Mouse (Mus musculus) CH12.LX (cell line): Measurements from ENCODE around the gene Gm45716. TPM values are rescaled to one million over a fixed set of nuclear protein-coding genes. Genes with fewer than 3 reads are reported as not detected.

Experiments used
- DNase-seq: peaks from one replicate; pipeline ENCODE4 v3.0.0-alpha.2; 2013; ENCODE audit errors: extremely low read depth
- H3K27ac ChIP-seq: 2 replicates; pipeline ENCODE4 v1.5.1; 2012; ENCODE audit warnings: low read depth, mild to moderate bottlenecking, control low read depth, moderate library complexity; ENCODE audit not compliant: insufficient read depth
- H3K27me3 ChIP-seq: replicated peaks from 2 replicates; pipeline ENCODE3; 2012; ENCODE audit warnings: inconsistent platforms
- H3K36me3 ChIP-seq, 2 experiments: replicated peaks in 1 of 2; 2 replicates each; pipeline versions ENCODE3 to v1.6.1; 2012; ENCODE audit warnings: inconsistent platforms in 1 of 2, low read length in 1 of 2, mild to moderate bottlenecking in 1 of 2, mixed read lengths in 1 of 2, moderate library complexity in 1 of 2; ENCODE audit not compliant: control insufficient read depth in 1 of 2, insufficient read depth in 1 of 2
- H3K4me1 ChIP-seq, 2 experiments: 2 replicates each; pipeline ENCODE4 v1.6.1; 2012; ENCODE audit warnings: inconsistent platforms in 1 of 2, moderate library complexity in 1 of 2; ENCODE audit not compliant: insufficient read depth in 2 of 2, control insufficient read depth in 1 of 2
- H3K4me2 ChIP-seq: 2 replicates; pipeline ENCODE4 v1.6.1; 2012; ENCODE audit warnings: low read depth, mild to moderate bottlenecking, control low read depth; ENCODE audit not compliant: poor library complexity, insufficient read depth, severe bottlenecking
- H3K4me3 ChIP-seq, 3 experiments: fragments of 150-350 bp in 1 of 3; sonication (generic) in 1 of 3; replicated peaks in 1 of 3; 2 replicates each; pipeline versions ENCODE3 to v1.5.1; 2011 to 2012; ENCODE audit warnings: low read depth in 2 of 3, low read length in 2 of 3, mild to moderate bottlenecking in 2 of 3, moderate library complexity in 2 of 3, control low read depth in 1 of 3, improper control_type of control experiment in 1 of 3, inconsistent platforms in 1 of 3, mixed read lengths in 1 of 3; ENCODE audit not compliant: poor library complexity in 1 of 3
- H3K79me2 ChIP-seq: replicated peaks from 2 replicates; pipeline ENCODE4 v1.6.1; 2012; ENCODE audit warnings: mild to moderate bottlenecking, moderate library complexity; ENCODE audit not compliant: control insufficient read depth, poor library complexity, insufficient read depth, severe bottlenecking; ENCODE audit errors: extremely low read depth
- H3K9ac ChIP-seq: 2 replicates; pipeline ENCODE4 v1.6.1; 2012; ENCODE audit warnings: low read depth, mild to moderate bottlenecking, control low read depth, moderate library complexity; ENCODE audit not compliant: insufficient read depth
- H3K9me3 ChIP-seq: replicated peaks from 2 replicates; pipeline ENCODE3; 2012; ENCODE audit warnings: low read length, inconsistent platforms, mixed read lengths
- CHD1 ChIP-seq: IDR thresholded peaks from 2 replicates; pipeline ENCODE4 v1.6.1; 2012; ENCODE audit warnings: low read depth, low read length, improper control_type of control experiment, inconsistent platforms
- CTCF ChIP-seq, 2 experiments: IDR thresholded peaks in 1 of 2; conservative IDR thresholded peaks in 1 of 2; 2 replicates each; pipeline ENCODE4 v1.5.1; 2011 to 2012; ENCODE audit warnings: low read depth in 2 of 2, low read length in 2 of 2, improper control_type of control experiment in 1 of 2, inconsistent platforms in 1 of 2, mild to moderate bottlenecking in 1 of 2, moderate library complexity in 1 of 2
- ELF1 ChIP-seq: IDR thresholded peaks from 2 replicates; pipeline ENCODE4 v1.6.1; 2014; ENCODE audit warnings: low read depth, mild to moderate bottlenecking, inconsistent platforms, low read length, improper control_type of control experiment
- EP300 ChIP-seq: IDR thresholded peaks from 2 replicates; pipeline ENCODE4 v1.6.1; 2011; ENCODE audit warnings: low read length, improper control_type of control experiment
- ETS1 ChIP-seq: conservative IDR thresholded peaks from 2 replicates; pipeline ENCODE4 v1.6.1; 2012; ENCODE audit warnings: low read depth, mild to moderate bottlenecking, inconsistent platforms, low read length, improper control_type of control experiment, moderate library complexity
- GABPA ChIP-seq: IDR thresholded peaks from 2 replicates; pipeline ENCODE4 v1.6.1; 2012; ENCODE audit warnings: low read depth, low read length, improper control_type of control experiment, inconsistent platforms; ENCODE audit not compliant: insufficient replicate concordance
- IRF4 ChIP-seq: IDR thresholded peaks from 2 replicates; pipeline ENCODE4 v1.6.1; 2014; ENCODE audit warnings: low read depth, mild to moderate bottlenecking, inconsistent platforms, low read length, improper control_type of control experiment
- JUND ChIP-seq: conservative IDR thresholded peaks from 2 replicates; pipeline ENCODE4 v1.6.1; 2011; ENCODE audit warnings: low read depth, low read length, improper control_type of control experiment
- KAT2A ChIP-seq: IDR thresholded peaks from 2 replicates; pipeline ENCODE4 v1.6.1; 2012; ENCODE audit warnings: low read length, improper control_type of control experiment, inconsistent platforms; ENCODE audit not compliant: insufficient replicate concordance
- MAFK ChIP-seq: IDR thresholded peaks from 2 replicates; pipeline ENCODE4 v1.6.1; 2011; ENCODE audit warnings: low read length, improper control_type of control experiment; ENCODE audit not compliant: insufficient replicate concordance
- MEF2A ChIP-seq: IDR thresholded peaks from 2 replicates; pipeline ENCODE4 v1.6.1; 2014; ENCODE audit warnings: low read depth, mild to moderate bottlenecking, inconsistent platforms, low read length, improper control_type of control experiment, borderline replicate concordance
- MXI1 ChIP-seq: IDR thresholded peaks from 2 replicates; pipeline ENCODE4 v1.6.1; 2011; ENCODE audit warnings: mild to moderate bottlenecking, low read depth, low read length, improper control_type of control experiment
- MYC ChIP-seq: IDR thresholded peaks from 2 replicates; pipeline ENCODE4 v1.6.1; 2011; ENCODE audit warnings: low read depth, mild to moderate bottlenecking, improper control_type of control experiment, low read length
- NRF1 ChIP-seq: IDR thresholded peaks from 2 replicates; pipeline ENCODE4 v1.6.1; 2014; ENCODE audit warnings: low read depth, mild to moderate bottlenecking, inconsistent platforms, low read length, improper control_type of control experiment, moderate library complexity
- PAX5 ChIP-seq: IDR thresholded peaks from 2 replicates; pipeline ENCODE4 v1.6.1; 2012; ENCODE audit warnings: low read length, inconsistent platforms, mixed read lengths
- POLR2AphosphoS2 ChIP-seq: IDR thresholded peaks from 2 replicates; pipeline ENCODE4 v1.6.1; 2011; ENCODE audit warnings: low read depth, low read length, improper control_type of control experiment
- SIN3A ChIP-seq: IDR thresholded peaks from 2 replicates; pipeline ENCODE4 v1.6.1; 2012; ENCODE audit warnings: low read length, improper control_type of control experiment, inconsistent platforms
- SMC3 ChIP-seq: IDR thresholded peaks from 2 replicates; pipeline ENCODE4 v1.6.1; 2011; ENCODE audit warnings: low read depth, low read length, improper control_type of control experiment
- USF1 ChIP-seq: IDR thresholded peaks from 2 replicates; pipeline ENCODE4 v1.6.1; 2014; ENCODE audit warnings: low read depth, mild to moderate bottlenecking, inconsistent platforms, low read length, improper control_type of control experiment
- USF2 ChIP-seq: conservative IDR thresholded peaks from 2 replicates; pipeline ENCODE4 v1.6.1; 2011; ENCODE audit warnings: low read depth, low read length, improper control_type of control experiment
- ZC3H11A ChIP-seq: IDR thresholded peaks from 2 replicates; pipeline ENCODE4 v1.6.1; 2012; ENCODE audit warnings: low read depth, mild to moderate bottlenecking, inconsistent platforms, low read length, improper control_type of control experiment
- ZKSCAN1 ChIP-seq: IDR thresholded peaks from 2 replicates; pipeline ENCODE4 v1.6.1; 2012; ENCODE audit warnings: low read depth, inconsistent platforms, low read length, improper control_type of control experiment, borderline replicate concordance
- ZMIZ1 ChIP-seq: IDR thresholded peaks from 2 replicates; pipeline ENCODE4 v1.6.1; 2012; ENCODE audit warnings: low read depth, mild to moderate bottlenecking, inconsistent platforms, low read length, improper control_type of control experiment
- dilution Hi-C: fragments of 300-500 bp; cut with MboI; formaldehyde crosslinking; loops from 2 replicates; pipeline ENCODE4 v1.14.3; 2020; ENCODE audit warnings: low sequenced_read_pairs; ENCODE audit not compliant: extremely low pct_unique_long_range_greater_than_20kb, extremely low pct_ligation_motif_present
- in situ Hi-C: fragments of 300-500 bp; cut with MboI; formaldehyde crosslinking; loops from 3 replicates; pipeline ENCODE4 v1.14.3; 2019; ENCODE audit warnings: low sequenced_read_pairs, low pct_ligation_motif_present, low pct_unique_long_range_greater_than_20kb, mixed read lengths
- polyA plus RNA-seq: library from polyadenylated mRNA; unstranded; fragments of >175 nt; gene quantifications from 2 replicates; pipeline ENCODE4 v1.2.1, GENCODE M21; 2012; ENCODE audit warnings: low read depth; ENCODE audit not compliant: insufficient read length
- total RNA-seq, 2 experiments: library from RNA; depleted of rRNA; stranded (reverse); fragments of 300-350 nt in 1 of 2; fragments of >200 nt in 1 of 2; gene quantifications; 2 replicates each; pipeline ENCODE4 v1.2.3; 2012 to 2014

Gm45716 gene
- total and polyA plus RNA-seq, 3 experiments: 3.0 to 15.9 (median 9.9) TPM

DNA sequence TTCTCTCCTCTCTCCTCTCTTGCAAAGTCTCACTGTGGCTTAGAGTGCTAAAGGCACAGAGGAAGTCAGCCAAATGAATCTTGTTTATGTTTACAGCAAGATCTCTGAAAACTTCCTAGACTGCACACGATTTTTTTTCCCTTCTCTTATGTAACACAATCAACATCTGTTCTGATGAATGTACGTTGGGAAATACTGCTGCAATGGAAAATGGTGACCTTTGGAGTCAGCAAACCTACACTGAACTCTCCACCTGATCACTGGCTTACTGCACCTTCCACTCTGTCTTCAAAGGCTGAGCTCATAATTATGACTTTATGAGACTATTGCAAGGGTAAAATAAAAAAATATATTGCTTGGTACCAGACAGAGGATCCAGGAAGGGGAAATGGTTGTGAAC lies 44.1 kb downstream of the Gm45716 start:
- TF ChIP-seq NRF1 (no peak), ZKSCAN1 (no peak), CHD1 (no peak), KAT2A (no peak), ELF1 (no peak), JUND (no peak)
- in situ Hi-C loops (no loop called here), dilution Hi-C loops (no loop called here)
- H3K4me1 ChIP-seq: peaks cover 15 to 23% of the 10 kb centered on the region in 2 experiments
- no peak for DNase-seq
- no peaks in the 10 kb centered on the region for H3K79me2 ChIP-seq
- no peak overlapping the region for H3K4me3 ChIP-seq
- H3K4me2 ChIP-seq: no peak overlapping the region
- H3K9ac ChIP-seq: no peak overlapping the region
- no peaks in the 10 kb centered on the region for H3K27me3 ChIP-seq
- no peaks in the 10 kb centered on the region for H3K36me3 ChIP-seq
- H3K9me3 ChIP-seq: no peaks in the 10 kb centered on the region
- no peak overlapping the region for H3K27ac ChIP-seq

DNA sequence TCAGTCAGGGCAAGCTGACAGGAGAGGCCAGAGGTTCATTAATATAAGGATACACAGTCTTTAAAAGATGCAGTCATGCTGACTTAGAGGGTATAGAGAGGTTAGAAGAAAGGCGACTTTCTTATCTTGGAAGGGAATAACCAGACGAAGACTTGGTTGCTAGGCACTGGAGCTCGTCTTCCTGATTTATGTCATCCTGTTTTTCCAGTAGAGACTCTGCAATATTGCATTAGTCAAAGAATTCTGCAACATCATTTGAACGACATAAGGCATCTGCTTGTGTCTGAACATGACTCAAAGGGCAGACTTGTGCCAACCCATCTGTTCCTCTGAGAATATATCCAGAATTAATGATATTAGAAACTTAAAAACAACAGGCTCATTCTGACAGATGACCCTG lies 45.2 kb downstream of the Gm45716 start:
- Histone ChIP-seq H3K36me3 (no peaks in the 10 kb centered on the region), H3K9me3 (no peaks in the 10 kb centered on the region), H3K27me3 (no peaks in the 10 kb centered on the region), H3K4me3 (no peak overlapping the region), H3K4me1 (peaks cover 10 to 16% of the 10 kb centered on the region in 2 experiments), H3K4me2 (no peak overlapping the region), H3K9ac (no peak overlapping the region), H3K27ac (no peak overlapping the region), H3K79me2 (no peaks in the 10 kb centered on the region)
- dilution Hi-C loops: no loop called here
- in situ Hi-C loops: no loop called here
- TF ChIP-seq ZC3H11A (no peak), MAFK (no peak), MYC (no peak), JUND (no peak), POLR2AphosphoS2 (no peak), ETS1 (no peak), MXI1 (no peak), IRF4 (no peak), NRF1 (no peak), SIN3A (no peak), EP300 (no peak), USF1 (no peak), PAX5 (no peak), CTCF (conservative IDR thresholded peaks at IDR 0.05 in 1 of 2, IDR thresholded peaks at IDR 0.05 in 1 of 2; ENCODE audit: low read depth in 2 of 2, low read length in 2 of 2) (no peak), MEF2A (no peak), KAT2A (no peak), GABPA (no peak), ZMIZ1 (no peak), USF2 (no peak), SMC3 (no peak)
- DNase-seq: no peak
